Mouse (Mus musculus) right cerebral cortex, adult 18-20 months (tissue): ENCODE results near the gene Arid4a.
"Not testable (repeated sequence)": the region's sequence is repeated elsewhere in the genome, so short reads cannot be mapped to it uniquely, and the experiment has no call there.

ENCODE experiments used
- DNase-seq: peaks from one replicate; pipeline ENCODE4 v3.0.0; 2022; ENCODE audit warnings: mixed read lengths

Gene Arid4a

DNA sequence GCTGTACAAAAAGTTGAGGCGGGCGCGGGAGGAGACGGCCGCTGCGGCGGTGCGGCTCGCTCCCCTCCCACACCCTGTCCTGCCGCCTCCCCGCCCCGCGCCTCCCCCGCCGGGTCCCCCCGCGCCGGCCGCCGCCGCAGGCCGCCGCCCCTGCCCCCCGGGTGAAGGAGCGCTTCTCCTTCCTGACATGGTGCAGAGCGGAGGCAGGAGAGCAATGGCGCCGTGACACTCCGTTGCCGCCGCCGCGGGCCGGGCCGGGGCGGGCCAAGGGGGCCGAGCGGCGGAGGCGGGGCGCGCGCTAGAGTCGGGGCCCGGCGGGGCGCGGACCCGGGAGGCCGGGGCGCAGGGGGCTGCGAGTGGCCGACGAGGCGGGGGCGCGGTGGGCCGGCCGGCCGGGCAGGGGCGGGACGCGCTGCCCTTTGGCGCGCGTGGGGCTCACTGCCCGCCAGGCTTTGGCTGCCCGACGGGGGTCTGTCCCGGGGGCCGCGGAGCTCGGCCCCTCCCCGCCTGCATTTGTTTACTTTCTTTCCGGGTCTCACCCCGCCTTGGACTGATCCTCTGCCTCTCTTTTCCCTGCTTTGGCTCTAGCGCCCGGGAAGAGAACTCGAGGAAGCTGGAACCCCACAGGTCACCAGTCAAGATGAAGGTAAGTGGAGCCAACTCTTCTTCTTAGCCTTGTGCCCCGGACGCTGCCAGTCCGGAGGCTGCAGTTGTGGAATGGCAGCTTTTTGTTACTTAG is 882 bp downstream of the Arid4a start:
- peak; percentile 18 for DNase-seq

DNA sequence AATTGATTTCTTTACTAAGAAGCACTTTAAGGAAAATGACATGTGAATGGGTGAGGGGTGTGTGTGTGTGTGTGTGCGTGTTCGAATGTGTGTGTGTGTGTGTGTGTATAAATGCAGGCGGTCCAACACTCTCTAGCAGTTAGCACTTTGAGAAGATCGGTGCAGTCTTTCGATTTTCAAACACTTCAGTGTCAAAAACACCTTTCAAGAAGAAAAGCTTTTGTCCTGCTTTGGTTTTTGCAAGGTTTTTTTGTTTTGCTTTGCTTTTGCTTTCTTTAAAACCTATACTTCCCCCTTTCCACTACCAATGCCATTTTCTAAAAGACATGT is 1.4 kb downstream of the Arid4a start:
- no peak for DNase-seq

DNA sequence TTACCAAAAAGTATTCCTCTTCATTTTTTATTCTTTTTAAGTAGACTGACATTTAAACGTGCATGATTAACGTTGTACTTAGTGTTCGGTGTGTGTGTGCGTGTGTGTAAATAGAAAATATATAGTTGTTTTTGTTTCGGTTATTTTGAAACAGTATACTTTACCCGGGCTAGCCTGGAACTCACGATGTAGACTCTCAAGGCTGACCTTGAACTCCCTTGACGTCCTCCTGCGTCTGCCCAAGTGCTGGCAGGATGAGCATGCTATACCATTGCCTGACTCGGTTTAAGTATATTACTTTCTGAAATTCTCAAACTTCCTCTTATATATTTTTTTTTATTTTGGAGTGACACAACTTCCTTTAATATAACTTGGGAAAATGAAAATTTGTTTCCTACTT is 2.0 kb downstream of the Arid4a start:
- no peak for DNase-seq

DNA sequence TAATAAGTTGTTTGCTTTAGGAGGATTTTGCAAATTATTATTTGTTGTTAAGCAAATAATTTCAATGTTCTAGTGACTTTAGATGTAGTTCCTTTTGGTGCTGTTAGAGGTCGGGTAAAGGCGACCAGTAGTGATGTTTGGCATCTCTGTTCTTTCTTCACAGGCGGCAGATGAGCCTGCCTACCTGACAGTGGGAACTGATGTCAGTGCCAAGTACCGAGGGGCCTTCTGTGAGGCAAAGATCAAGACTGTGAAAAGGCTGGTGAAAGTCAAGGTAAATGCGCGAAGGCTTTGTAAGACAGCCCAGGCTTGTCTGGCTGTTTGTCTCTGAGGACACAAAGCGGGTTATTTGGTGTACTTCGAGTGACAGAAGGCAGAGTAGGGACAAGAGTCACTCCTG is 3.4 kb downstream of the Arid4a start:
- DNase-seq, result no peak

DNA sequence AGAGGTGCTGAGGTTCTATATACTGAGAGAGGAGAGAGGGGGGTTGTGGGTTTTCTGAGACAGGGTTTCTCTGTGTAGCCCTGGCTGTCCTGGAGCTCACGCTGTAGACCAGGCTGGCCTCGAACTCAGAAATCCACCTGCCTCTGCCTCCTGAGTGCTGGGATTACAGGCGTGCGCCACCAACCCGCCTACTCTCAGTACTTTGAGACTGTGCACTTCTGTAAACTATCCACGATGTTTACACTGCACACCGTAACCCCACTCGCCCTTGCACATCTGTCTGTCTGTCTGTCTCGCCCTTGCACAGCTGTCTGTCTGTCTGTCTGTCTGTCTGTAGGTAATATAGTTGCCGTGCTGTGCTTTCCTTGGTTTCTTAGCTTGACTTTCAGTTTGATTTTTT is 8.6 kb downstream of the Arid4a start:
- no peak for DNase-seq

DNA sequence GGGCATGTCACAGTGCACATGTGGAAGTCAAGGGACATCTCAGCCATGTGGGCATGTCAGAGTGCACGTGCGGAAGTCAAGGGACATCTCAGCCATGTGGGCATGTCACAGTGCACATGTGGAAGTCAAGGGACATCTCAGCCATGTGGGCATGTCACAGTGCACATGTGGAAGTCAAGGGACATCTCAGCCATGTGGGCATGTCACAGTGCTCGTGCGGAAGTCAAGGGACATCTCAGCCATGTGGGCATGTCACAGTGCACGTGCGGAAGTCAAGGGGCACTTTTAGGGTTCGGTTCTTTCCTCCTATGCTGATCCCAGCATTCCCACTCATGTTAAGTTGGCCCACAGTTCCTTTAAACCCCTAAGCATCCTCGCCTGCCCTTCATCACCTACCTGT is 12.5 kb downstream of the Arid4a start:
- DNase-seq, result not testable (repeated sequence)

DNA sequence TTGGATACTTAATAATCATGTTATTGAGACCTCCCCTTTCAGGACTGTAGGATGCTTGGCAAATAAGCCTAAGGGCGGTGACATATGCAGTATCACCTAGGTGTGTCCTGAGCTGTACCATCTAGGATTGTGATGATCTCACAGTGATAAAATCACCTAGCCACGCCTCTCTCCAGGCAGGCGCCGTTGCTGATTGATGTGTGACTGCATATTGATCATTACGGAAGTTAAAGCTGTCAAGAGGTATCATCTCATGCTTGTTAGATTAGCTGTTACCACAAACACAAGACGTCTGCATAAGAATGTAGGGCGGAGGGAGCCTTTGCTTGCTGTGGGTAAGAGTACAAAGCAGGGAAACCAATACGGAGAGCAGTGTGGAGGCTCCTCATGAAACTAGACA is 14.5 kb downstream of the Arid4a start:
- no peak for DNase-seq

DNA sequence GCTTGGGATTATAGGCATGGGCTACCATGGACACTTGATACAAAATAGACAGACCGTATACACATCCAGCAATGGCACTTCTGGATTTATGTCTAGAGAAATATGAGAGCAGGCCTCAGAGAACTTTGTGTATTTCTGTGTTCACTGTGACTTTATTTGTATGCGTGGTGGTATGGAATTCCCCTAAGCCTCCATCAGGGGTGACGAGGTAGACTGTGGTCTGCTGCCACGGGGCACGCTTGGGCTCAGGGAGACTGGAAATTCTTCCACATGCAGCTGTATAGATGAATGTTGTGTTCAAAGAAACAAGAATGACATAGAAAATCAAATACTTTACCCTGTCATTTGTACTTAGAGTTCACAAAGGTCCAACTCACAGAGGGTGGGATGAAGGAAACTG is 14.9 kb downstream of the Arid4a start:
- DNase-seq, result no peak

DNA sequence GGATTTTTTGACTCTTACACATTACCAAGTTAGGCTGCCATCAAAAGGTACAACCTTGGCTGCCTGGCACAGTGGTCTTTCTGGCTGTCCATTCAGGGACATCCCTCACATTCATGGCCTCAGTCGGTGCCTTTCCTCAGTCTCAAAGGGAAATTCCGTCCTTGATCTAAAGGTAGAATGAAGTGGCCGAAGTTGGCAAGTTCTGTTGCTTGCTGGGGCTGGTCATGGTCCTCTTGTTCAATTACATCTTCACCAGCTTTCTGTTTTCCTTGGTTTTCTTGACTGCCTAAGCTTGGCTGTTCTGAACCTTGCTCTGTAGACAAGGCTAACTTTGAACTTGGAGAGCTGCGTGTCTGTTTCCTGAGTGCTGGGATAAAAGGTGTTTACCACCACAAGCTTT is 20.0 kb downstream of the Arid4a start:
- DNase-seq, result no peak

DNA sequence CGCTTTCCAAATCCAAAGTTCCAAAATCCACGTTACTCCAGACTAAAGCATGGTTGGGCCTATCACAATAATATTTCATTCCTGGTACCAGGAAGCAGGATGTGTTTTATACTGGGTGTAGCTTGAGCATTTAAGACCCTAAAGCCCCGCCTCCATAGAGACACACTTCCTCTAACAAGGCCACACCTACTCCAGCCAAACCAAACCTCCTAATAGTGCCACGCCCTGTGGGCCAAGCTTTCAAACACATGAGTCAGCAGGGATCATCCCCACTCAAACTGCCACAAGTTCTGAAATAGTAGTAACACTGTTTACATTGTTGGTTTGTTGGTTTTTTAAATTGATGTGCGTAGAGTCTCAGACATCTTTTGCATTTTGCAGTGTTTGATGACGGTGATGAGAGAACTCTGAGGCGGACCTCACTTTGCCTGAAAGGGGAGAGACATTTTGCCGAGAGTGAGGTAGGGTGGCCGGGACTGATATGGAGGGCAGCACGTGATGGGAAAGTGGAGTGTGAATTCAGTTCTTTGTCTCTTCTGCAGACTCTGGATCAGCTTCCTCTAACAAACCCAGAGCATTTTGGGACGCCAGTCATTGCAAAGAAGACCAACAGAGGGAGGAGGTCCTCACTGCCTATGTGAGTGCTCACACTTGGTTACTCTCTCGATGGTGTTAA is 21.1 kb downstream of the Arid4a start:
- no peak for DNase-seq

DNA sequence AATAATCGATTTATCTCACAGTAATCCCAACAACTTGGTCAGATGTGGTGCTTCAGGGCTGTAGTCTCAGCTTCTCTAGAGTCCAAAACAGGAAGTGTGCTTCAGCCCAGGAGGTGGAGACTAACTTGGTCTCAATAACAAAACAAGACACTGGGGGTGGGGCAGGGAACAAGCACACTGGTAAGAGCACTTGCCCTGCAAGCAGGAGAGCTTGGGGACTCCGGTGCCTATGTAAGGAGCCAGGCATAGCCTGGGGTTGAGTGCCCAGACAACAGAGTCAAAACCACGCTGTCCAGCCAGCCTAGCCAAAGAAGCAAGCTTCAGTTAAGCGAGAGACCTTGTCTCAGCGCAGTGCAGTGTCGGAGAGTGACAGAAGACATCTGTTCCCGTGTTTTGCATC is 24.7 kb downstream of the Arid4a start:
- no peak for DNase-seq

DNA sequence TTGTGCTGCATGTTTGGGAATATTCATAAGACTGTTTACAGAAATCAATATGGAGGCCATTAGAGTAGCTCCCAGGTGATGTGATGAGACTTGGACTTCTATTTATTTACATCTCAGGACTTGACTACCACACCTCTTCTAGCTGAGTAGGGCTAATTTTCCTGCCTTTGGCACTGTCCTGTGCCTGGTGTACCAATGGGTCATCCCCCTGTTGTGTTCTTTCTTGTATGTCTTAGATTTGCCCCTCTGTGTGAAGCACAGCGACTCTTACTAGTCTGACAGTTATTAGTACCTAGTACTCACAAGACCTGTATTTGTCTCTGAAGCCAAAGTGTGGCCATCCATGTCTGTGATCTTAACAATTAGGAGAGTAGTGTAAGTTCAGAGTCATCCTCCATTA is 26.7 kb downstream of the Arid4a start:
- no peak for DNase-seq

DNA sequence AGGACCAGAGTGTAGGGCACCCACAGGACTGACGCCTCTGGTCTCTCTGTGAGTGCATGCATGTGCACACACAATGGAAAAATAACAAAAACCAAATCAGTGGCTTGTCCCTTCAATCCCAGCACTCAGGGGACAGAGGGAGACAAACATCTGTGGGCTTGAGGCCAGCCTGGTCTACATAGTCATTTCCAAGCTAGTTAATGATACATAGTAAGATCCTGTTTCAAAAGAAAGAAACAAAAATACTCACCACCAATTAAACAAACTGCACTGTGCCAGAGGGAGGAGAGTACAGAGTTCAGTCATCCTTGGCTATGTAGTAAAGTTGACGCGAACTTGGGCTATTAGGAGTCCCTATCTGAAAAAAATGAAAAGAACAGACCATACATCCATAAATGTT is 27.8 kb downstream of the Arid4a start:
- DNase-seq, result no peak

DNA sequence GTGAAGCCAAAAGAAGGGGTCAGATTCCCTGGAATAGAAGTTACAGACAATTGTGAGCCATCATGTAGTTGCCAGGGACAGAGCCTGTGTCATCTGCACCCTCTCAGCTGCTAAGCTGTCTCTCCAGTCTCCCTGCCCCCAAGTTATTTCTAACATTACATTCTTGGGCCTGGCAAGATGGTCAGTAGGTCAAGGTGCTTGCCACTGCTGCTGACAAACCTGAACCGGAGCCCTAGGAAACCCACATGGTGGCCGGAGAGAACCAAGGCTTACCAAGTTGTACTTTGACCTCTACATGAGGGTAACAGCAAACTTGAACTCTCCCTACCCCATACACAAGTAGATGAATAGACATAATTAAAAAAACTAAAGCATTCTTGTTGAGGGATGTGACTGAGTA is 28.7 kb downstream of the Arid4a start:
- DNase-seq, result no peak

DNA sequence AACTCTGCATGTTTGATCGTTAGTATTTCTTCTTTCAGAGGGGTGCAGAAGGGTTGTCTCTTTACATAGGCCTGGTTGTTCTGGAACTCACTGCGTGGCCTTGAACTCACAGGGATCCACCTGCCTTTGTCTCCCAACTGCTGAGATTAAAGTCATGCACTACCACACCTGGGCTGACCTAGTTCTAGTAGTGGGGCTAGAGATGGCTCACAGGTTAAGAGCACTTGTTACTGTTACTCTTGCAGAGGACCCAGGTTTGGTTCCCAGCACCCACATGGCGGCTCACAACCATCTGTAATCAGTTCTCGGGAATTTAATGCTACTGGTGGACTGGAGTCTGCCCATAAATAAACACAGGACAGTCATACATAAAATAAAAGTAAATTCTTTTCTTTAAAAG is 30.7 kb downstream of the Arid4a start:
- no peak for DNase-seq

DNA sequence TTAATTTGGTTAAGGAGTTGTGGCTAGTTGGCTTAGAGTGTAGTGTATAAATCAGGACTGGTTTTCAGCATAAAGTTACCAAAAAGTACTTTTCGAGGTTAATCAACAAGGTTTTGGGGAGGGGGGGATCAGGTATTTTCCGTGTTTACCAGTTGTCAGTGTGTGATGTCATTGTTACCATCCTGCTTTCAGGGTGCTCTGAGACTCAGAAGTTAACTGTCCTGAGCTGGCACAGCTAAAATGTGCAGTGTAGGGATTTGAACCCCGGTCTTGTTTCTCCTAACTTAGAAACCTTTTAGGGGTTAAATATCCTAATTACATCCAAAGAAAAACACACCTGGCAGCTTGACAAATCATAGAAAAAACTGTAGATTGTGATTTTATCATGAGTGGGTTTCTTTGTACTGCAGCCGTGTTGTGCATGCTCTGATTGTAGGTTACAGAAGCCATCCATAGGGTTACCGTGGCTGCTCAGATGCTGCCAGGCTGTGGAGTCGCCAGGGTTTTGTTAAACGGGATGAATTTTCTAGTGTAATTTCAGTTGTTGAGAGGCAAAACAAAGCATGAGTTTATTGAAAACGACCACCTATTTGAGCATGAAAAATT is 31.8 kb downstream of the Arid4a start:
- DNase-seq, result no peak

DNA sequence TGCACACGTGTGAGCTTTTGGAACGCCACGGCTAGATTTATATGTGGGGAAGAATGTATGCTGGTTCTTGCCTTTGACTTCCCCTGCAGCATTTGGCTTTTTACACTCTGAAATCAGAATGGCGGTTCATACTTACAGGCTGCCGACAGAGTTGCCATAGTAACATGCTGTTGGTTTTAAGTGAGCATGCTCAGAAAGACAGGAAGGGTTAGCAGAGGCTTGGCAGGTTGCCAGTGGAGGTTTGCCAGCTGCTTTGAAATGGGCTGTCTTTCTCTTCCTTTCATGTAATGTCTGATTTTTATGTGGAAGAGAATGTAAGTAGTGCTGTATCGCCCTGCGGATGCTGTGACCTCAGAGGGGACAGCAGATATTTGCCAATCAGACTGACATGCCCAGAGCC is 32.3 kb downstream of the Arid4a start:
- peak; percentile 95 for DNase-seq

DNA sequence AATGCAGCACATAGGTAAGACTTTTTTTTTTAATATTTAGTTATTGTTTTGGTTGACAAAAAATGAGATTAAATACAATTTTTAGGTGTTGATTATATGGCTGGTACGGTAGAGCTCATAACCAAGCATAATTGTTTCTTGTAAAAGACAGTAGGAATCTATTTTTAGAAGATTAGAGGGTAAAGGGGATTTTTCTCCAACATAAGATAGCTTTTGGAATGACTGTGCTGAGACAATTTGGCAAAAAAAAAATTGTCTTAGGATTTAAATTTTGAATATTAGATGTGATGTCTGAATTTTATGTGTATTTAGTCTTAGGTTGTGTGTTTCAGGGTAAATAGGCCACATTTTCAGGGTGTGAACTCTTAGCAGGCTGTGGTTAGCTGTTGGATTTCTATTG is 32.8 kb downstream of the Arid4a start:
- DNase-seq, result no peak

DNA sequence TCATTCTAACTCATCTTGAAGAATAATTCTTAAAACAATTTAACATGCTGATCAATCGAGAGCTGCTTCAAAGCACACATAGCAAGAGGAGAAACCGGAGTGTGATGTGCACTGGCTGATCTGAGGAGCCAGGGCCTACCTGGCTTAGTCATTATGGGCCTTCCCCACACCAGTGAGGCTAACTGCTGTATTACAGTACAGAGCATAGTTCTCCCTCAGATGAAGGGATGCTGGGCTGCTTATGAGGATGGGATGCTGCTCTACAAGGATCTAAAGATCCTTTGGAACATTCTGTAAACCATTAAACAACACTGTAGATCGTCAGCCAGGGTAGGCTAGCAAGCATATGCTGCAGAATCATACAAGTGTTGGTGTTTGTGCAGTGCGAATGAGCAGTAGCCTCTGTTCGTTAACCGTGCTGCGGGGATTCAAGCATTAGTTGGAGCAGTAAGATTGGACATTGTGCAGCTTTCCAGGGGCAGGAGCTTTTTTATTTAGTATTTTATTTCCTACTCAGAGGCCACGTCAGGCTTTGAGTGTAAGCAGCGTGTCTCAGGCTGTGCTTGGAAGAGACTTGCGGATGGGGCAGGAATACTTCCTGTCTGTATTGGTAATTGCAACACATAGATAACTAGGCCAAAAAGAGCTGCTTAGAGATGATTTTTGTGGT is 33.9 kb downstream of the Arid4a start:
- DNase-seq, result peak; percentile 29

DNA sequence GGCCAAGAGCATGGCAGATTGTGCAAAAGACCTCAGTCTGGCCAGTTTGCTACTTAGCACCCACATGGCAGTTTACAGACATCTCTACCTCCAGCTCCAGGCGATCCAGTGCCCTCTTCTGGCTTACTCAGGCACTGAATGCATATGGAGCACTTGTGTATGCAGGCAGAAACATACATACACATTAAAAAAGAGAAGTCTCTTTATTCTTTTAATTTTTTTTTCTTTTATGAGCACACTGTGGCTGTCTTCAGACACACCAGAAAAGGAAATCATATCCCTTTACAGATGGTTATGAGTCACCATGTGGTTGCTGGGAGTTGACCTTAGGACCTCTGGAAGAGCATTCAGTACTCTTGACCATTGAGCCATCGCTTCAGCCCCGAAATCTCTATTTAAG is 35.3 kb downstream of the Arid4a start:
- DNase-seq, result no peak

DNA sequence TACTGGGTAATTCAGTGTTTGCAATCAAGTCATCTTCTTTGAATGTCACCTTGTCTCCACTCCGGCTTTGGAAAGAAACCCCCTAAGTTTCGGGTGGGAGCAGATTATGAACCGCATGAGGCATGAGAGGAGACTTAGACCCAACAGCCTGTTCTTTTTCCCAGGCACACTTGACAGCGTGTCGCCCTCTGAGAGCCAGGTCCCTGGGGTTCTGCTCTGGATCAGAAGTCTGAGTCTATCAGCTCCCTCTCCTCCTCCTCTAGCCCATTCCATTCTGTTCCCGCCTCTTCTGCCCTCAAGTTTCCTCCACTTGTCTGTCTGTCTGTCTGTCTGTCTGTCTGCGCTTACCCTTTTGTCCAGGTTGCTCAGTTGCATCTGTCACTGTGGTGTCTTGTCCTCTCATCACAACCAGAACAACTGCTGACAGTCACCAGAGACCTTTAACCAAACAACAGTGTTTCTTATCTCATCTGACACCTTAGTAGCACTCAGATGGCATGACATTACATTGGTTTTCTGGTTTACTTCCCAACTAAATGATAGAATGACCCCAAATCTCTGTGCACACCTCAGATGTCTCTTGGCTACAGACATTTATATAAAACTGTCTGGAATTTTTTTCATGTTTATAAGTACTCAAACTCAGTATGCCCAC is 36.7 kb downstream of the Arid4a start:
- no peak for DNase-seq

DNA sequence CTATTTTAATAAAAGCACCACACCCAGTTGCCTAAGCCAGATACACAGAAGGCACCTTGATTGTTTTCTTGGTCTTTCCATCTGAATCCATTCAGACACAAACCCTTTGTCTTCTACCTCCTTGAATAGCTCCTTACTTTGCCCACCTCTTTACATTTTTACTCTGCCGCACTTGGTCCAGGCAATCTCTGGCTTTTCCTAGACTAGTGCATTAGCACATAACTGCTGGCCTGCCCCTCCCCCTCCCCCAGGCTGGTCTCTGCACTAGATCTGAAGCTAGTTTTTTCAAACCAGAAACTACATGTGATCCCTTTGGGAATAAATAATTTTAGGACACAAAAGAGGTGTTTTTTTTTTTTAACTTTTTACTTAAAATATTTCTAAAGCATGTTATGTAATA is 37.2 kb downstream of the Arid4a start:
- DNase-seq, result peak; percentile 17

DNA sequence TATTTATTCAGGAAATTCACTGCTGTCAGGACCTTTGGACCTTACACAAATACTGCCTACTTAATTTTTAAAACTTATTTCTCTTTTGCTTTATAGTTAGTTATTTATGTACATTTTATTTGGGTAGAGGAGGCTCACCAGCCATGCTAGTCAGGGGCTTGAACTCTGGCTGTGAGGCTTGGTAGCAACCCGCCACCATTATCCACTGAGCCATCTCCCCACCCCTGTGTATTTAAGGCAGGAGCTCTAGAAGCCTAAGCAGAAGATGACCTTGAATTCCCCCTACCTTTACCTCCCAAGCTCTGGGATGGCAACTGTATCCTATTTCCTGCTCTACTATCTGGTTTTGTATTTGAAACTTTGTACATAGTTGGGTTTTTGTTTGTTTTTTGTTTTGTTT is 37.7 kb downstream of the Arid4a start:
- DNase-seq, result no peak

DNA sequence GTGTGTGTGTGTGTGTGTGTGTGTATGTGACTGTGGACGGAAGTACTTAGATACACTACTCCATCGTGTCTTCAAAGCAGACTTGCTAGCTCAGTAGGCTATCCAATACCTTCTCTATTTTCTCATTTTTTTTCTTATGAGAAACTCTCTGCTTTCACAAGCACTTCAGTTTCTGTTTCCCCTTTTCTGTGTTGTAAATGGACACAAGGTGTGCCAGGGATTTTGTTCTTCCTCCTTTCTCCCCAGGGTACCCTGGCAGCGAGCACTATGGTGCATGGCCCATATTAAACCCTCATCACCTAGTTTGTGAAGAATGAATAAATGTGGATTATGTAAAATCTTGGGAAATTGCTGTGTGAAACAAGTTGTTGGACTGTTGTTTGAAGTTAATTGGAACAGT is 39.7 kb downstream of the Arid4a start:
- DNase-seq, result no peak
